Mouse (Mus musculus) mouse trophoblast stem cell (cell line): Measurements from ENCODE around the gene Nxph4.

Source experiments
- in situ Hi-C, 2 experiments: fragments of 300-500 bp; cut with MseI, MboI; formaldehyde crosslinking; loops; 2 replicates in 1 of 2; 3 replicates in 1 of 2; pipeline ENCODE4 v1.15.1; 2025

Gene Nxph4

DNA sequence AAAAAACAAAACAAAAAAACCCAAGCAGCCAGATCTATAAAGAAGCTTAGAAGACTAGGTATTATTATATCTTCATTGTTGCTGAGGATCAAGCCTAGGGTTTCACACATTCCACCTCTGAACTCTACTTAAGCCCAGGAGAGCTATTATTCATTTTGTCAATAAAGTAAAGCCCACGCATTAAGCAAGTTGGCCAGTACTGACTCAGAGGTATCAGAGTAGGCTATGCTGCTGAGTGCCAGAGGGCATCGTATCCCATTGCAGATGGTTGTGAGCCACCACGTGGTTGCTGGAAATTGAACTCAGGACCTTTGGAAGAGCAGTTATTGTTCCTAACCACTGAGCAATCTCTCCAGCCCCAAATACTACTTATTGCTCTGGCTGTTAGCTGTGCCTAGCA, 9.6 kb upstream of the Nxph4 start:
- in situ Hi-C loops = loop anchor here (5.0 kb wide), 1 partner anchor 37 kb away; no protein-coding TSS in a partner anchor

- in situ Hi-C loops = loop anchor here (5.0 kb wide), 1 partner anchor 35 kb away; no protein-coding TSS in a partner anchor
Measured at GRCm38 (mm10) chr10:127542720-127543119, 8.4 kb upstream of the Nxph4 start.

GRCm38 (mm10) chr10:127542084-127542483, 7.7 kb upstream of the Nxph4 start:
- in situ Hi-C loops = loop anchor here (5.0 kb wide), 1 partner anchor 35 kb away; no protein-coding TSS in a partner anchor

GRCm38 (mm10) chr10:127541510-127541909, 7.2 kb upstream of the Nxph4 start:
- in situ Hi-C loops = loop anchor here (5.0 kb wide), 1 partner anchor 34 kb away; no protein-coding TSS in a partner anchor

DNA sequence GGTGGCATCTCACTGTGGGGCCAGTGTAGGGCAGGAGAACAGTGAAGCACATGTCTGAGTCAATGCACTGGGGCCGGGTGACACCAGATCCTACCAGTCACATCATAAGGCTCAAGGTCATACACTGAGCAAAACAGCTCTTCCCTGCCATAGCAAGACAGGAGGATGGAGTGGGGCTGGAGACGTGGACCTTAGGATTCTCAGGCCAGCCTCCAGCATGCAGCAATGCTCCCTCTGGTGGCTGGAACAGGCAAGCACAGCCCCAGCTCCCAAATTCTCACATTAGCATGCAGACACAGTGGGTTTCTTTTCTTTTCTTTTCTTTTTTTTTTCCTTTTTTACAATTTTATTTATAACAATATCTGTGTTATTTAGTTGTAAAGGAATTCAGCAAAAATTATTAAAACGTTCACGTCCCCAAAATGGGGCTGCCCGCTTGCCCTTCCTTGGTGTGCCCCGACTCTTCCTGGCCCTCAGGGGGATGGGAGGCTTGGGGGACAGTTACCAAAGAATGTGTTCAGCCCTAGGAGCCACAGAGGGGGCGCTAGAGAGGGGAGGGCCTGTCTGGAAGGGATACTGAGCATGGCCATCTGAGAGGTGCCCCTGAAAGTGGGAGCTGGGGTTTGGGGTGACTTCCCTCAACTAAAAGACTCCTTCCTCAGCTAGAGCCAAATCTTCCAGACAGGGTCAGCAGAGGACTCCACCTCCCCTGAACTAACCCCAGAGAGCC, 3.7 kb upstream of the Nxph4 start:
- in situ Hi-C loops = no loop called here

- in situ Hi-C loops = no loop called here
Measured at GRCm38 (mm10) chr10:127536586-127537314, 2.4 kb upstream of the Nxph4 start.

DNA sequence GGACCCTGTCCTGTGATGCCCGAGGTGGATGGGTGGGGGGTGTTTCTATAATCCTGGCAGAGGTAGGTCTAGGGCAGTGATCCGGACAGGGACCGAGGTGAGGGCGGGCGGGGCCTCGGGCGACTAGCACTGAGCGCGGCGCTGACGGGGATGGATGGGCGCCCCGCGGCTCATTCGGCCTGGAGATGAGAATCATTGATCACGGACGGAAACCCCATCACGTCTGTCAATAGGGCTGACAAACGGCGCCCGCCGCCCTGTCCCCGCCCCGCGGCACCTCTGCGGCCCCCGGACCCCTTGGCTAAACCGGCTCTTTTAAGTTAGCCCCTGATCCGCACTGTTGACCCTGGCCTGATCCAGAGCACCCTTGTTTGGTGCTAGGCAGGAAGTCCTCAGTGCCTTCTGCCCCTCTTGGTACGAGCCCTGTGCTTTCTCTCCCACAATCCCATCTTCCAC, 598 bp upstream of the Nxph4 start:
- in situ Hi-C loops = no loop called here

- in situ Hi-C loops = no loop called here
Measured at GRCm38 (mm10) chr10:127531548-127531947, 2.8 kb downstream of the Nxph4 start.

- in situ Hi-C loops = no loop called here
Measured at GRCm38 (mm10) chr10:127530945-127531344, 3.4 kb downstream of the Nxph4 start.

DNA sequence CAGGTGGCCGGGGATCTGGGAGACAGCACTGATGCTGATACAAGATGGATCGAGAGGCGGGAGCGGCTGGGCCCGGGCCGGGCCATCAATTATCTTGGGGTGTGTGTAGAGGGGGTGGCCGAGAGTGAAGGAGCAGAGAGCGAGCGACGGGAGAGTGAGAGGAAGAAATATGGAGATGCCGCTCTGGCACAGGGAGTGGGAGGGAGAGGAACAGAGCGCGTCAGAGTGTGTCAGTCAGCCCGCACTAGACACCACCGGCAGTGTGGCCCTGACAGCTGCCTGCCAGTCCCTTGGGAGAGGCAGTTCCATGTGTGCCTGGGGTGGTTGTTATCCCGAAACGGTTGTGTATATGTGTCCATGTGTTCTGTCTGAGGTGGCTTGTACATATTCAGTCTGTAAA, 6.9 kb downstream of the Nxph4 start:
- in situ Hi-C loops = no loop called here

- in situ Hi-C loops = no loop called here
Measured at GRCm38 (mm10) chr10:127526681-127527080, 7.7 kb downstream of the Nxph4 start.

- in situ Hi-C loops = no loop called here
Measured at GRCm38 (mm10) chr10:127526048-127526447, 8.3 kb downstream of the Nxph4 start.

DNA sequence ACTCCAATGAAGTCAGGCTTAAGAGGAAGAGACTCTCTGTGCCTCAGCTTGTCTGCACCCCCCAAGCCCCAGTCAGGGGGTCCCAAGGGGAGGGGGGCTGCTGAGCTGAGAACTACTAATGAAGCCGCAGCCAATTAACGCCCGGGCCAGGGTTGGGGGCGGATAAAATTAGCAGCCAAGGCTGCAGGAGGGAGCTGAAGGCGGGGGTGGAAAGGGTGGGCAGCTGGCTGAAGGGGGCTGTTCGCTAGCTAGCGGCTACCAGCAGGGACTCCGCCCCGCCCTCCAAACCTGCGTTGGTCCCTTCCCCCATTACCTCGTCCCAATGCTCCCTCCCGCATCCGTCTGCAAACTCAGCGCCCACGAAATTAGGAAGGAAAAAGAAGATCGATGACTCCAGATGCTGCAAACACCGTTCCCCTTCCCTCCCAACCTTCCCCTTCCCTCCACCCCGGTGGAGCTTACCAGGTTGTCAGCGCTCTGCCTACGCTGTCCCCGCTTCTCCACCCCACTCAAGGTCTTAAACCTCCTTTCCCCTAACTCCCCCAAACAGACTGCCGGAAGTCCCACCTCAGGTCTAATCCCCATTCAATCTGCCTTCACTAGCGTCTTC, 9.6 kb downstream of the Nxph4 start:
- in situ Hi-C loops = no loop called here

DNA sequence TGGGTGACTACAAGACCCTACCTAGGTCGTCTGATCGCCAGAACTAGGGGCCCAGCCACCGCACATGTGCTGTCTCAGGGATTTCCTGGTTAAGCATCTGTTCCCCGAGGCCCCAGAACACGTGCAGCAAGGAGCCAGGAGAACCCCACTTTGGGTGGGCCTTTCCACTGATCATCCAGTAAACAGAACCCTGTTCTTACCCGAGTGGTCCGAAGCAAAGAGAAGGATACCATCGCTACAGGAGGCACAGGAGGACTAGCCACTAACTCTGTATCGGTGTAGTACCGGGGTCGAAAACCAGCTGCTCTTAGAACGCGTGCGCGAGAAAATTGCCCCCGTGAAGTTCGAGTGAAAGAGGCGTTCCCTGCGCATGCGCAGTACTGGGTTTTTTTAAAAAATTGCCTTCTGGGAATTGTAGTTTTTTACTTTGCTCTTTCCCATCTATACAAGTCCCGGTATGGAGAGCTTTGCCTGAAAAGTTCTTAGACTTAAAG, 12.2 kb downstream of the Nxph4 start, which contains the start of gene Shmt2:
TSS of gene Shmt2 (minus strand) at position 357 of the 494 bp plus-strand sequence.
- in situ Hi-C loops = no loop called here

DNA sequence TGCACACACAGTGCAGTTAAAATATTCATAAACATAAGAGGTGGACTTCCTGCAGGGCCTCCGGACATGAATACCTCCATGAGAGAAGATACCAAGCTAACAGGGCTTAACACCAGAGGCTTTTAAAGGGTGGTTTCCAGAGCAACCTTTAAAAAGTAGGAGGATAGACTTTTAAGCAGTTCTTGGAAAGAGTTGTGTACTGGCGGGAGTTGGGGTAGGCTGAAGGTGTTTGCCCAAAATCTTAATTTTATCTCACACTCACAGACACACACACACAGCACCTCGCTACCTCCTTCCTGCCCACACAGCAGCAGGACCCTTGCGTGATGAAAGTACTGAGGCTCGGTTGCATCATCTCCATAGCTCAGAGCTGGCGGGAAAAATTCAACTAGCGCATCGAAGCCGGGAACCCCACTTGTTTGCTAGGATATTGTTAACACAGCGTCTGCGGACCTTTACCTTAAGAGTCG, 12.7 kb downstream of the Nxph4 start:
- in situ Hi-C loops = no loop called here

DNA sequence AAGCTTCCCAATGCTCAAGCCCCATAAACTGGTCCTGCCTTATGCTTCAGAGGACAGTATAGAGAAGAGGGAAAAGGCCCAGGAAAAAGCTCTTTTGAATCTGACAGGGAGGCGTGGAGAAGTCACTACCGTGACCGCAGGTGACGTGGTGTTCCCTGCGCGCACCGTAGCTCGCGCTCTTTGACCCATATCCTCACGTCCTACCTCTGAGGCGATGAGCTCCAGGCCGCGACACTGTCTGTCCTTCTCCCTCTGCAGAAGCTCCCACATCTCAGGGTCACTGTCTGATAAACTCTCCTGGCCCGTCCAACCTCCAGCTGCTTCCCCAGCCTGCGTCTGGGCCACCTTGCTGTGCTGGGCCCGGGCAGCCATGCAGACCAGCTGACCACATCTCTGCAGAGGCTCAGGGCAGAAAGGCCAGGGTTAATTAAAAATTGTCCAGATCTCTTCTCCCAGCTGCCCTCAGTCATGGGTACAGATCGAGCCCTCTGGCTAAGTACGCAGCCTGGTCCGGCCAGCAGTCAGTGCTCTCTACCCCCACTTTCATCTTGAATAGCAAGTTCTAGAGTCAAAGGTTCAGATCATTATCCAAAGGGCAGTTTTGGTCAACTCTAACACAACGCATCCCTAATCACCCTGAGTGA, 13.5 kb downstream of the Nxph4 start:
- in situ Hi-C loops = no loop called here

DNA sequence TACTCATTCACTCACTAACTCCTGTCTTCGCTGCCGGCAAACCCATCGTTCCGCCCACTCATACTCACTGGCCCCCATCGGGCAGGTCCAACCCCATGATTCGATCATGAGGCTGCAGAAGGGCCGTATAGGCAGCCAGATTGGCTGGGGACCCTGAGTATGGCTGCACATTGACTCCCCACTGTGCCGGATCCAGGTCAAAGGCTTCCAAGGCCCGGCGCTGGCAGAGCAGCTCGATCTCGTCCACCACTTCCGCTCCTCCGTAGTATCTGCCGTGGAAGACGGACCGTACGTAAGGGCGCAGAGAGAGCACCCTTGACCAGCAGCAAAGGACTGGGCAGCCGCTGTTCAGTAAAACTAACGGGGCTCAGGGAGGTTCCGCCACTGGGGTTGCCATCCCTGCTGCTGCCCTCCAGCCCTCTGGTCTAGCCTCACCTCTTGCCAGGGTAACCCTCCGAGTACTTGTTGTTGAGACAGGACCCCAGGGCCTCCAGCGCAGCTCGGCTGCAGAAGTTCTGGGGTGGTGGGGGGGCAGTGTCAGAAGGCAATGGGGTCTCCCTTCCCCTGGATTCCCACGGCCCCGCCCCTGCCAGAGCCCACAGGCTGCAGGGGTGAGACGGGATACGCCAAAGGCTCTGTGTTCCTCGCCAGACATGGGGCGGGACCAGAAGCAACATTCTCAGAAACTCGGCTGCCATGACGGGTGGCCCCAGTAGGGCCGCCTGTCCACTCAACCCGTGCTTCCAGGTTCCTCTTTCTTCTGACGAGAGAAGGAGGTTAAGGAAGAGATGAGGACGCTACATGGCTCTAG, 14.3 kb downstream of the Nxph4 start:
- in situ Hi-C loops = no loop called here

DNA sequence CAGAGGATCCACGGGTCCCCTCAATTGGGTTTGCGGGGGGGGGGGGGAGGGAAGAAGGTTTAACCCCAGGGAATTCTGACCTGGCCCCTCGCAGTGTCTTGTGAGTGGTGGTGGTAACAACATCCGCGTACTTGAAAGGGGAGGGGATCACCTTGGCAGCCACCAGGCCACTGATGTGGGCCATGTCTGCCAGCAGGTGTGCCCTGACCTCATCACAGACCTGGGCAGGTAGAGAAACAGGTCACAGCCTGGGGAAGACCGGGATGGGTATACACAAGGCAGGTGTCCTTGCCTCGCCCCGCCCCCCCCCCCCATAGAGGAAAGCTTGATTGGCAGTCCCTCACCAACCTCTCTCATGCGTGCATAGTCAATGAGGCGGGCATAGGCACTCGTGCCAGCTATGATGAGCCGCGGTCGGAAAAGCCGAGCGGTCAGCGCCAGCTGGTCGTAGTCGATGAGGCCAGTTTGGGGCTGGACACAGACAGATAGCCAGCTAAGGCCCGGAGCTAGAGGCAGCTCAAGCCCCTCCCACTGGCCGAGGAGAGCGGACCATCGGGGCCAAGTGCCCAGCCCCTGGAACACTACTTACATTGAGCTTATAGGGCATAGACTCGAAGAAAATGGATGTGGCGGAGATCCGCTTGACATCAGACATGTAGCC, 15.2 kb downstream of the Nxph4 start:
- in situ Hi-C loops = no loop called here

DNA sequence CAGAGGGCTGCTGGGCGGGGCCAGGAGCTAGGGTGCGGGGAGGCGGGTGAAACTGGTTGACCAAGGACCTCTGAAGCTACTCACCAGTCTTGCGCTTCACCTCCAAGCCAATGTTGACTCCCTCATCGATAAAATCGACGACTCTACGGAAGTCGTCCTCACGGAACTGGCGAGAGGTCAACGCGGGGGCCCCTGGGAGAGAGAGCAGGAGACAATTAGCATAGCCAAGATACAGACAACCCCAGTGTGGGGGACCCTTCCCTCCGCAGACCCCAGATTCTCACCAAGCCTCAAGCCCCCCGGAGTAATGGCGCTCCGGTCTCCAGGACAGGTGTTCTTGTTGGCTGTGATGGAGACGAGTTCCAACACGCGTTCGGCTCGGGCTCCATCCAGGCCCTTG, 16.4 kb downstream of the Nxph4 start:
- in situ Hi-C loops = no loop called here
